Mouse (Mus musculus) stomach, embryonic 14.5 days (tissue): ENCODE measurements around the gene Cep170. TPM values are rescaled to one million over a fixed set of nuclear protein-coding genes. Genes with fewer than 3 reads are reported as not detected.
A peak's percentile ranks its signal among the peaks of the same experiment; 100 is the strongest.

Experiments used
- ATAC-seq: fragments of 200-750 bp; cut with Nextera tagmentation; 2 replicates; pipeline ENCODE4 v1.8.0; 2017; ENCODE audit warnings: low read depth, moderate TSS enrichment; ENCODE audit not compliant: insufficient number of reproducible peaks, insufficient read depth, low FRiP score
- H3K27ac ChIP-seq: fragments of 300-500 bp; sonication (generic); 2 replicates; pipeline ENCODE4 v1.5.1; 2014; ENCODE audit warnings: mild to moderate bottlenecking, low read length, moderate library complexity, mixed read lengths
- H3K27me3 ChIP-seq: fragments of 300-500 bp; sonication (generic); 2 replicates; pipeline ENCODE4 v1.6.1; 2014; ENCODE audit warnings: low read length, control low read depth, mixed read lengths; ENCODE audit not compliant: control insufficient read depth, insufficient read depth
- H3K36me3 ChIP-seq: fragments of 300-500 bp; sonication (generic); 2 replicates; pipeline ENCODE4 v1.6.1; 2014; ENCODE audit warnings: mild to moderate bottlenecking, control low read depth, low read length, moderate library complexity, mixed read lengths; ENCODE audit not compliant: control insufficient read depth, insufficient read depth
- H3K4me1 ChIP-seq: fragments of 300-500 bp; sonication (generic); 2 replicates; pipeline ENCODE4 v1.6.1; 2014; ENCODE audit warnings: low read length, control low read depth, mixed read lengths; ENCODE audit not compliant: control insufficient read depth, insufficient read depth
- H3K4me2 ChIP-seq: fragments of 300-500 bp; sonication (generic); replicated peaks from 2 replicates; pipeline ENCODE4 v1.6.1; 2014; ENCODE audit warnings: low read depth, low read length, control low read depth
- H3K4me3 ChIP-seq: fragments of 300-500 bp; sonication (generic); 2 replicates; pipeline ENCODE4 v1.5.1; 2014; ENCODE audit warnings: low read depth, low read length, control low read depth
- H3K9ac ChIP-seq: fragments of 300-500 bp; sonication (generic); replicated peaks from 2 replicates; pipeline ENCODE4 v1.6.1; 2014; ENCODE audit warnings: low read depth, mild to moderate bottlenecking, control low read depth, low read length, moderate library complexity, mixed read lengths
- H3K9me3 ChIP-seq: fragments of 300-500 bp; sonication (generic); 2 replicates; pipeline ENCODE4 v1.6.1; 2016; ENCODE audit warnings: low read depth, low read length, control low read depth; ENCODE audit not compliant: control insufficient read depth
- WGBS: fragments of 180-500 bp; shearing (Covaris S2); extraction: QIAGEN DNeasy Blood & Tissue Kit; methylation state at CpG from one replicate; pipeline ENCODE4 v1.1.7; 2014; 5-methylcytosine and 5-hydroxymethylcytosine counted together
- polyA plus RNA-seq: library from polyadenylated mRNA; unstranded; fragments of >200 nt; fragmentation: Nextera tagmentation; extraction: Ambion mirVana; gene quantifications from 2 replicates; pipeline ENCODE4 v1.2.1, GENCODE M21; 2014

Cep170 gene
- polyA plus RNA-seq, 1 experiment from 2014 or later = 37.6 TPM

GRCm38 (mm10) chr1:176821929-176822328 is 8.1 kb upstream of the Cep170 start:
- WGBS = 9% methylated on average over 1 of the region's 1 CpGs
- H3K36me3 ChIP-seq = no peaks in the 10 kb centered on the region
- no peaks in the 10 kb centered on the region for H3K9me3 ChIP-seq
- H3K4me1 ChIP-seq = peaks cover 7% of the 10 kb centered on the region; the same call in 1 of the 2 replicates
- H3K9ac ChIP-seq = no peak overlapping the region
- no peak; the same call in 1 of the 2 replicates for ATAC-seq
- no peak overlapping the region for H3K27ac ChIP-seq
- no peak overlapping the region for H3K4me3 ChIP-seq
- H3K27me3 ChIP-seq = no peaks in the 10 kb centered on the region
- no peak overlapping the region for H3K4me2 ChIP-seq

DNA sequence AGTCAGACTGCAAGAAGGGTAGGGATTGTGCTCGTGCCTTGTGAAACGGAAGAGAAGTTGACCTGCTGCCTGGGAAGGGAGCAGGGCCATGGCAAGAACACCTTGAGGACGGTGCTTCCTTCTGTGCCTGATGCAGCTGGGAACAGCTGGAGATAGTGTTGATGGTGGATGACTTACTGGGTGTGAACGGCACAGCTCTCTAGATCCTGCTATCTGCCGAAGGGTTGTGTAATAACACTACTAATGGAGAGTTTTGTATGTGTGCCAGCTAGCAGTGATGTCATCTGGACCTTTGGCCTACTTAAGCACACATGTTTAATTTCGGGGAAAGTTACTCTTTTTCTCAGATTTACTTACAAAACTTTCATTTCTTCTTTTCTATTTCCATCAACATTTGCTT is 4.9 kb upstream of the Cep170 start:
- no peaks in the 10 kb centered on the region for H3K36me3 ChIP-seq
- no peak for ATAC-seq
- no peak overlapping the region for H3K9ac ChIP-seq
- peaks cover 7% of the 10 kb centered on the region; the same call in 1 of the 2 replicates for H3K4me1 ChIP-seq
- H3K4me3 ChIP-seq = no peak overlapping the region
- no peak overlapping the region for H3K4me2 ChIP-seq
- peak overlapping the region; percentile 55; the same call in 1 of the 2 replicates for H3K27ac ChIP-seq
- no peaks in the 10 kb centered on the region for H3K27me3 ChIP-seq
- H3K9me3 ChIP-seq = no peaks in the 10 kb centered on the region
- 30% methylated on average over 6 of the region's 6 CpGs for WGBS

- no peak overlapping the region for H3K4me3 ChIP-seq
- H3K36me3 ChIP-seq = no peaks in the 10 kb centered on the region
- H3K27ac ChIP-seq = no peak overlapping the region
- no peaks in the 10 kb centered on the region for H3K9me3 ChIP-seq
- 79% methylated on average over 2 of the region's 2 CpGs for WGBS
- ATAC-seq = no peak
- H3K9ac ChIP-seq = no peak overlapping the region
- H3K4me2 ChIP-seq = no peak overlapping the region
- peaks cover 7% of the 10 kb centered on the region; the same call in 1 of the 2 replicates for H3K4me1 ChIP-seq
- no peaks in the 10 kb centered on the region for H3K27me3 ChIP-seq
Measured at GRCm38 (mm10) chr1:176818147-176818546, 4.3 kb upstream of the Cep170 start.

GRCm38 (mm10) chr1:176816728-176817127 is 2.9 kb upstream of the Cep170 start:
- no peaks in the 10 kb centered on the region for H3K9me3 ChIP-seq
- no peaks in the 10 kb centered on the region for H3K36me3 ChIP-seq
- no peak overlapping the region for H3K9ac ChIP-seq
- no peak for ATAC-seq
- H3K27me3 ChIP-seq = no peaks in the 10 kb centered on the region
- 87% methylated on average over 4 of the region's 4 CpGs for WGBS
- H3K27ac ChIP-seq = no peak overlapping the region
- no peak overlapping the region for H3K4me3 ChIP-seq
- H3K4me2 ChIP-seq = no peak overlapping the region
- peaks cover 7% of the 10 kb centered on the region; the same call in 1 of the 2 replicates for H3K4me1 ChIP-seq

DNA sequence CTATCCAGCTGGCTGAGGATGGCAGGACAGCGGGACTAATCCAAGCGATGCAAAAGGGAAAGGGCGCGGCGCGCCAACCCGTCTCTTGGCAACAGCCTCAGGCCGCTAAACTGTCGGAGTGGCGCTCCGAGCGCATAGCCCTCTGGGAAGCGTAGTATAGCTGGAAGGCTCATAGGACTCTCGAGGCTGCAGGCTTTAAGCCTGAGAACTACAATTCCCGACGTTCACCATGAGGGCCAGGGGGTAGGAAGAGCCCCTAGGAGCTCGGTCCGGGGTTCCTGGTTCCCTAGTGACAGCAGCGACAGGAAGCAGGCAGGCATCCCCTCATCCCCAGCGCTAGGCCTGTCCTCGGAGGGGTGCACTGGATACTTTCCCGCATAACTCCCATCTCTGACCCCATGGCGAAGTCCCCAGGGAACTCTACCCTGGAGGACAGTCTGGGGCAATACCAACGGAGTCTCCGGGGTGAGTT is 760 bp upstream of the Cep170 start, which contains the start of gene Sdccag8:
Gene Sdccag8, plus strand, starts transcription at position 70 of the 472 bp plus-strand sequence.
- Histone ChIP-seq H3K27me3 (no peaks in the 10 kb centered on the region), H3K27ac (peak within 1 kb of the TSS; percentile 97), H3K4me2 (peak within 1 kb of the TSS; percentile 59), H3K4me3 (peak within 1 kb of the TSS; percentile 90), H3K9ac (peak within 1 kb of the TSS; percentile 82), H3K36me3 (no peaks in the 10 kb centered on the region), H3K4me1 (0 out of 2 replicates have a peak, but pooled peaks cover 7% of the 10 kb centered on the region), H3K9me3 (no peaks in the 10 kb centered on the region)
- peak; percentile 96 for ATAC-seq
- 0% methylated on average over 25 of the region's 25 CpGs for WGBS

- Histone ChIP-seq H3K9ac (peak overlapping the region; percentile 82), H3K4me3 (peak overlapping the region; percentile 90), H3K36me3 (no peaks in the 10 kb centered on the region), H3K27ac (peak overlapping the region; percentile 97), H3K4me2 (peak overlapping the region; percentile 59), H3K27me3 (no peaks in the 10 kb centered on the region), H3K9me3 (no peaks in the 10 kb centered on the region), H3K4me1 (0 out of 2 replicates have a peak, but pooled peaks cover 3% of the 10 kb centered on the region)
- ATAC-seq = peak; percentile 42
- under 1% methylated on average over 63 of the region's 75 CpGs for WGBS
Measured at GRCm38 (mm10) chr1:176813292-176814035, 403 bp downstream of the Cep170 start.

GRCm38 (mm10) chr1:176812491-176813291 is 1.2 kb downstream of the Cep170 start:
- peak overlapping the region; percentile 59 for H3K4me2 ChIP-seq
- no peak for ATAC-seq
- no peaks in the 10 kb centered on the region for H3K4me1 ChIP-seq
- no peaks in the 10 kb centered on the region for H3K27me3 ChIP-seq
- H3K9ac ChIP-seq = peak overlapping the region; percentile 82
- H3K36me3 ChIP-seq = no peaks in the 10 kb centered on the region
- H3K27ac ChIP-seq = peak overlapping the region; percentile 97; the same call in 1 of the 2 replicates
- no peaks in the 10 kb centered on the region for H3K9me3 ChIP-seq
- peak overlapping the region; percentile 90 for H3K4me3 ChIP-seq
- WGBS = 12% methylated on average over 11 of the region's 11 CpGs

GRCm38 (mm10) chr1:176811892-176812291 is 2.0 kb downstream of the Cep170 start:
- 67% methylated on average over 3 of the region's 3 CpGs for WGBS
- H3K27ac ChIP-seq = no peak overlapping the region
- H3K4me1 ChIP-seq = no peaks in the 10 kb centered on the region
- H3K4me2 ChIP-seq = peak overlapping the region; percentile 59
- no peaks in the 10 kb centered on the region for H3K27me3 ChIP-seq
- H3K4me3 ChIP-seq = peak overlapping the region; percentile 90
- no peaks in the 10 kb centered on the region for H3K9me3 ChIP-seq
- H3K36me3 ChIP-seq = no peaks in the 10 kb centered on the region
- ATAC-seq = no peak
- no peak overlapping the region for H3K9ac ChIP-seq
